Mouse (Mus musculus) hindbrain, embryonic 10.5 days (tissue): Measurements from ENCODE around the gene Olfr154. TPM values are rescaled to one million over a fixed set of nuclear protein-coding genes. Genes with fewer than 3 reads are reported as not detected.
"Not testable (repeated sequence)": the region's sequence is repeated elsewhere in the genome, so short reads cannot be mapped to it uniquely, and the experiment has no call there.

ENCODE experiments used
- DNase-seq: peaks from one replicate; pipeline ENCODE4 v3.0.0-alpha.2; 2017; ENCODE audit warnings: low spot score
- H3K27ac ChIP-seq: fragments of 300-500 bp; sonication (generic); 2 replicates; pipeline ENCODE4 v1.5.1; 2016; ENCODE audit warnings: mild to moderate bottlenecking, moderate library complexity
- H3K27me3 ChIP-seq: fragments of 300-500 bp; sonication (generic); 2 replicates; pipeline ENCODE4 v1.6.1; 2016; ENCODE audit warnings: mild to moderate bottlenecking; ENCODE audit not compliant: poor library complexity, insufficient read depth, severe bottlenecking
- H3K36me3 ChIP-seq: fragments of 300-500 bp; sonication (generic); 2 replicates; pipeline ENCODE4 v1.6.1; 2016; ENCODE audit warnings: mild to moderate bottlenecking, moderate library complexity
- H3K4me1 ChIP-seq: fragments of 300-500 bp; sonication (generic); replicated peaks from 2 replicates; pipeline ENCODE4 v1.6.1; 2016; ENCODE audit warnings: mild to moderate bottlenecking
- H3K4me3 ChIP-seq: fragments of 300-500 bp; sonication (generic); 2 replicates; pipeline ENCODE4 v1.5.1; 2016; ENCODE audit warnings: mild to moderate bottlenecking, moderate library complexity
- H3K9me3 ChIP-seq: fragments of 300-500 bp; sonication (generic); 2 replicates; pipeline ENCODE4 v1.6.1; 2016; ENCODE audit warnings: mild to moderate bottlenecking, moderate library complexity
- WGBS: fragments of 180-500 bp; shearing (Covaris S2); methylation state at CpG from one replicate; pipeline ENCODE4 v1.1.7; 2016; 5-methylcytosine and 5-hydroxymethylcytosine counted together
- polyA plus RNA-seq: library from polyadenylated mRNA; unstranded; fragments of >200 nt; fragmentation: Nextera tagmentation; extraction: Ambion mirVana; gene quantifications from 2 replicates; pipeline ENCODE4 v1.2.1, GENCODE M21; 2016

The Olfr154 gene
- polyA plus RNA-seq = not detected in 2 replicates

- not testable (repeated sequence) for H3K4me3 ChIP-seq, H3K4me1 ChIP-seq, H3K27ac ChIP-seq, DNase-seq, H3K9me3 ChIP-seq, H3K36me3 ChIP-seq, H3K27me3 ChIP-seq
Measured at GRCm38 (mm10) chr2:85664355-85664754, at the start of gene Olfr154. TSS of gene Olfr154 (minus strand) at chr2:85664455.

- Histone ChIP-seq H3K4me1 (no peaks in the 10 kb centered on the region), H3K9me3 (no peaks in the 10 kb centered on the region), H3K4me3 (no peak overlapping the region), H3K27me3 (no peaks in the 10 kb centered on the region), H3K27ac (no peak overlapping the region), H3K36me3 (no peaks in the 10 kb centered on the region)
- no peak for DNase-seq
- WGBS = 46% methylated on average over 1 of the region's 1 CpGs
Measured at GRCm38 (mm10) chr2:85711159-85711558, 46.9 kb upstream of the Olfr154 start.

- WGBS = 85% methylated on average over 2 of the region's 2 CpGs
- not testable (repeated sequence) for H3K36me3 ChIP-seq, H3K27me3 ChIP-seq, H3K9me3 ChIP-seq, H3K27ac ChIP-seq, H3K4me1 ChIP-seq, H3K4me3 ChIP-seq, DNase-seq
Measured at GRCm38 (mm10) chr2:85710680-85711079, 46.4 kb upstream of the Olfr154 start.

- no peak within 1 kb of the TSS for H3K27ac ChIP-seq
- H3K4me1 ChIP-seq = no peaks in the 10 kb centered on the region
- H3K36me3 ChIP-seq = no peaks in the 10 kb centered on the region
- no peak within 1 kb of the TSS for H3K4me3 ChIP-seq
- H3K27me3 ChIP-seq = no peaks in the 10 kb centered on the region
- peaks cover 2% of the 10 kb centered on the region; the same call in 1 of the 2 replicates for H3K9me3 ChIP-seq
- DNase-seq = no peak
Measured at GRCm38 (mm10) chr2:85689131-85689530, 24.9 kb upstream of the Olfr154 start, which contains the start of gene Olfr1008. TSS of gene Olfr1008 (plus strand) at chr2:85689431.

- no peak for DNase-seq
- H3K9me3 ChIP-seq = no peaks in the 10 kb centered on the region
- no peaks in the 10 kb centered on the region for H3K36me3 ChIP-seq
- H3K4me3 ChIP-seq = no peak within 1 kb of the TSS
- no peaks in the 10 kb centered on the region for H3K27me3 ChIP-seq
- no peaks in the 10 kb centered on the region for H3K4me1 ChIP-seq
- H3K27ac ChIP-seq = no peak within 1 kb of the TSS
Measured at GRCm38 (mm10) chr2:85678667-85679066, 14.4 kb upstream of the Olfr154 start, which contains the start of gene Olfr1006. TSS of gene Olfr1006 (minus strand) at chr2:85678767.

- H3K4me3 ChIP-seq = no peak within 1 kb of the TSS
- no peaks in the 10 kb centered on the region for H3K9me3 ChIP-seq
- 92% methylated on average over 1 of the region's 1 CpGs for WGBS
- DNase-seq = no peak
- H3K27me3 ChIP-seq = no peaks in the 10 kb centered on the region
- H3K36me3 ChIP-seq = no peaks in the 10 kb centered on the region
- no peak within 1 kb of the TSS for H3K27ac ChIP-seq
- H3K4me1 ChIP-seq = no peaks in the 10 kb centered on the region
Measured at GRCm38 (mm10) chr2:85650604-85651003, 13.7 kb downstream of the Olfr154 start, which contains the start of gene Olfr1002. TSS of gene Olfr1002 (minus strand) at chr2:85650704.

Other genes with a start within 250 kb of the Olfr154 start
- not detected in 2 replicates for gene Olfr993, start 249.6 kb downstream of the Olfr154 start, polyA plus RNA-seq
- not detected in 2 replicates for gene Olfr994, start 228.0 kb downstream of the Olfr154 start, polyA plus RNA-seq
- not detected in 2 replicates for gene Olfr995, start 220.8 kb downstream of the Olfr154 start, polyA plus RNA-seq
- gene 4833423E24Rik, start 145.4 kb downstream of the Olfr154 start, polyA plus RNA-seq = 0.11 TPM in 1 of 2 replicates, not detected in the other
- not detected in 2 replicates for gene Olfr996, start 85.2 kb downstream of the Olfr154 start, polyA plus RNA-seq
- gene Olfr998, start 75.5 kb downstream of the Olfr154 start, polyA plus RNA-seq = not detected in 2 replicates
- not detected in 2 replicates for gene Olfr1000, start 52.6 kb downstream of the Olfr154 start, polyA plus RNA-seq
- gene Olfr1002, start 13.8 kb downstream of the Olfr154 start, polyA plus RNA-seq = not detected in 2 replicates
- not detected in 2 replicates for gene Olfr1006, start 14.3 kb upstream of the Olfr154 start, polyA plus RNA-seq
- gene Olfr1008, start 25.0 kb upstream of the Olfr154 start, polyA plus RNA-seq = not detected in 2 replicates
- gene Olfr1009, start 51.0 kb upstream of the Olfr154 start, polyA plus RNA-seq = not detected in 2 replicates
- not detected in 2 replicates for gene Olfr1012, start 98.3 kb upstream of the Olfr154 start, polyA plus RNA-seq
- not detected in 2 replicates for gene Olfr1013, start 102.6 kb upstream of the Olfr154 start, polyA plus RNA-seq
- not detected in 2 replicates for gene Olfr1014, start 108.3 kb upstream of the Olfr154 start, polyA plus RNA-seq
- gene Olfr1015, start 117.6 kb upstream of the Olfr154 start, polyA plus RNA-seq = not detected in 2 replicates
- gene Olfr1016, start 138.1 kb upstream of the Olfr154 start, polyA plus RNA-seq = not detected in 2 replicates
- not detected in 2 replicates for gene Olfr1018, start 154.0 kb upstream of the Olfr154 start, polyA plus RNA-seq
- not detected in 2 replicates for gene Olfr1019, start 181.0 kb upstream of the Olfr154 start, polyA plus RNA-seq
- not detected in 2 replicates for gene Olfr1020, start 182.6 kb upstream of the Olfr154 start, polyA plus RNA-seq
- gene Olfr1022, start 204.1 kb upstream of the Olfr154 start, polyA plus RNA-seq = not detected in 2 replicates
- not detected in 2 replicates for gene Olfr1023, start 221.2 kb upstream of the Olfr154 start, polyA plus RNA-seq
- gene Olfr1024, start 240.6 kb upstream of the Olfr154 start, polyA plus RNA-seq = not detected in 2 replicates